Mouse (Mus musculus) spleen, postnatal 0 days (tissue): ENCODE results near the gene Calcb. TPM values are rescaled to one million over a fixed set of nuclear protein-coding genes. Genes with fewer than 3 reads are reported as not detected.

Experiments
- polyA plus RNA-seq: library from polyadenylated mRNA; unstranded; fragments of >200 nt; fragmentation: Nextera tagmentation; extraction: Ambion mirVana; gene quantifications from 2 replicates; pipeline ENCODE4 v1.2.1, GENCODE M21; 2015

Gene Calcb
- polyA plus RNA-seq, result not detected in 2 replicates

DNA sequence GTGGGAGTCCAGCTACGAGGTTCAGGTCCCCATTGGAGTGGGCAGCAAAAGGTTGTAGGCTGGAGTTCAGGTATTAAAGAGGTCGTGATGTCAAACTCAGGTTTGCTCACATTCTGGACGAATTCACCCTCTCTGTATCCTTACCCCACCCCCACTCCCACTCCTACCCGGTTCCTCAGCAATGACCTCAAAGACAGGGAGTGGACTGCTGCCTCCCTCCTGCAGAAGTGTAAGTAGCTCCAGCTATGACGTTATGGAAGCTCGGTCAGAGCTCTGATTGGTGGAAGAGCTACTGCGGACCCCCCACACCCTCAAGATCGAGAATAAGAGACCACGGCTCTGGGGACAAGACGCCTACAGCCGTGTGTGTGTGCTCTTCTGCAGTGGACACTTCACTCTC, at the start of gene Calcb:
Calcb (plus strand) TSS at position 344 of the 400 bp plus-strand sequence.

DNA sequence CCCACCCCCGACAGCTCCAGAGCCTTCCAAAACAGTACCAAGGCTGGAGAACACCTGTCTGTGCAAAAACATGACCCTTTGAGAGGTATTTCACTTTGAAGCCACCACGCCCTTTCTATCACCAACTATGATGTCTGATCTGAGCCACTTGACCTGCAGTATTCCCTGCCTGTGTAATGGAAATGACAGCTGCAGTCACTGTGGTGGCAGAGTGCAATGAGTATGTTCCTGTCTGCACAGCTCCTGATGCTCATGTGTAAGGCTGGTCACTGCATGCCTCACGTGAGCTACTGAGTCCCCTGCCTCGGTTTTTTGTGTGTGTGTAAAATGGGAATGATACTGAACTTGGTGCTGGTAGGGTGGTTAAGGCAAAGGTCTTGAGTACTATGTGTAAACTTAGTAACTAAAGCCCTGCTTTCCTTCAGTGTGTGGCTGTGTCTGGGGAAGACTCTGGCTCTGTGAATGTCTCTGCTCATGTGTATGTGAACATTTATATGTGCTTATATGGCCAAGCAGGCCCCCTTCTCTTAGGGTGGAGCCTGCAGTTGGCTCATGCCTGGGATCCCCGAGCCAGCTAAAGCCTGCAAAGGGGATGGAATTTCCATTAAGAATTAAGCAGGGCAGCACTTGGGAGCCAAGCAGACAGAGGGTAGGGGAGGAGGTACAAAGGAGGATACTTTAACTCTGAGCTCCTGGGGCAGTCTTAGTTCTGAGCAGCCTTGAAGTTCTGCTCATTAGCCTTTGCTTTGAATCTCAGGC, 24.8 kb downstream of the Calcb start, which contains the start of gene Insc:
Insc (plus strand) TSS at position 673 of the 759 bp plus-strand sequence.

Other genes with a start within 250 kb of the Calcb start
- 1.2 and 1.3 TPM in 2 replicates for gene Cyp2r1, start 155.7 kb upstream of the Calcb start, polyA plus RNA-seq
- 1.1 and 2.0 TPM in 2 replicates for gene Calca, start 82.3 kb upstream of the Calcb start, polyA plus RNA-seq
- gene Insc, start 25.1 kb downstream of the Calcb start, polyA plus RNA-seq, result 0.32 and 0.70 TPM in 2 replicates